In genomic region chr15:97572639-97573038, GRCm38 (mm10) we compare ENCODE assay signal across 21 mouse cellular contexts.
"Had no signal": no experiment of that assay in that cellular context is flagged by ENCODE, and none has a peak within 500 bp of the region (broad histone marks: within the 10 kb centered on the region; RNA-seq: fewer than 3 reads in every experiment).

No protein-coding gene starts in this region.

- H3K36me3 ChIP-seq: intestine, embryonic 15.5 days; limb, embryonic 12.5 days; limb, embryonic 15.5 days; stomach, embryonic 15.5 days had no signal

- H3K9ac ChIP-seq: intestine, embryonic 15.5 days; limb, embryonic 12.5 days; limb, embryonic 15.5 days; liver, embryonic 14.5 days; liver, postnatal 0 days; stomach, embryonic 15.5 days had no signal

- H3K9me3 ChIP-seq: intestine, embryonic 15.5 days; limb, embryonic 12.5 days; limb, embryonic 15.5 days; stomach, embryonic 15.5 days had no signal

- H3K27me3 ChIP-seq: intestine, embryonic 15.5 days; limb, embryonic 12.5 days; limb, embryonic 15.5 days; stomach, embryonic 15.5 days had no signal

- ATAC-seq: intestine, embryonic 15.5 days had no signal

- DNase-seq: kidney, adult 18-20 months; kidney, postnatal 14 days; kidney, postnatal 4 days; layer of hippocampus, adult 9-11 months; layer of hippocampus, postnatal 36 days; left cerebral cortex, postnatal 4 days; liver, postnatal 0 days; midbrain, embryonic 14.5 days; right cerebral cortex, postnatal 14 days; right cerebral cortex, postnatal 4 days; thymus, postnatal 36 days had no signal

- H3K4me3 ChIP-seq: intestine, embryonic 15.5 days; layer of hippocampus, adult 2 months; left cerebral cortex, adult 2 months; limb, embryonic 12.5 days; limb, embryonic 15.5 days; megakaryocyte, embryonic 14.5 days; stomach, embryonic 15.5 days had no signal

- H3K27ac ChIP-seq: intestine, embryonic 15.5 days; layer of hippocampus, adult 2 months; left cerebral cortex, adult 2 months; limb, embryonic 12.5 days; limb, embryonic 15.5 days; liver, embryonic 14.5 days; stomach, embryonic 15.5 days had no signal

- H3K4me1 ChIP-seq: limb, embryonic 12.5 days; limb, embryonic 15.5 days had no signal

- H3K4me2 ChIP-seq: intestine, embryonic 15.5 days; limb, embryonic 12.5 days; limb, embryonic 15.5 days; liver, embryonic 11.5 days; midbrain, embryonic 11.5 days; stomach, embryonic 15.5 days had no signal
